Mouse (Mus musculus) gastrocnemius, adult 2 months (tissue): Measurements from ENCODE around the gene Npm1. TPM values are rescaled to one million over a fixed set of nuclear protein-coding genes. Genes with fewer than 3 reads are reported as not detected.

Experiments
- DNase-seq: peaks from one replicate; pipeline ENCODE4 v3.0.0; 2022
- H3K27ac ChIP-seq: fragments of 200-600 bp; 2 replicates; pipeline ENCODE4 v1.8.1; 2022; ENCODE audit warnings: mild to moderate bottlenecking
- H3K4me3 ChIP-seq: fragments of 200-600 bp; 2 replicates; pipeline ENCODE4 v1.8.1; 2022; ENCODE audit warnings: mild to moderate bottlenecking, moderate library complexity
- CTCF ChIP-seq: fragments of 200-600 bp; IDR thresholded peaks from 2 replicates; pipeline ENCODE4 v1.8.1; 2022; ENCODE audit warnings: antibody characterized with exemption, mild to moderate bottlenecking, moderate library complexity
- intact Hi-C: fragments of 180-260 bp; cut with DNase I; formaldehyde crosslinking; loops from one replicate; pipeline ENCODE4 v1.15.1; 2025
- total RNA-seq, 2 experiments: library from RNA; stranded (reverse); gene quantifications; 2 replicates each; pipeline ENCODE4 v1.2.3; 2021

Gene Npm1
- total RNA-seq, 2 experiments from 2014 or later, result 129 to 144 TPM

DNA sequence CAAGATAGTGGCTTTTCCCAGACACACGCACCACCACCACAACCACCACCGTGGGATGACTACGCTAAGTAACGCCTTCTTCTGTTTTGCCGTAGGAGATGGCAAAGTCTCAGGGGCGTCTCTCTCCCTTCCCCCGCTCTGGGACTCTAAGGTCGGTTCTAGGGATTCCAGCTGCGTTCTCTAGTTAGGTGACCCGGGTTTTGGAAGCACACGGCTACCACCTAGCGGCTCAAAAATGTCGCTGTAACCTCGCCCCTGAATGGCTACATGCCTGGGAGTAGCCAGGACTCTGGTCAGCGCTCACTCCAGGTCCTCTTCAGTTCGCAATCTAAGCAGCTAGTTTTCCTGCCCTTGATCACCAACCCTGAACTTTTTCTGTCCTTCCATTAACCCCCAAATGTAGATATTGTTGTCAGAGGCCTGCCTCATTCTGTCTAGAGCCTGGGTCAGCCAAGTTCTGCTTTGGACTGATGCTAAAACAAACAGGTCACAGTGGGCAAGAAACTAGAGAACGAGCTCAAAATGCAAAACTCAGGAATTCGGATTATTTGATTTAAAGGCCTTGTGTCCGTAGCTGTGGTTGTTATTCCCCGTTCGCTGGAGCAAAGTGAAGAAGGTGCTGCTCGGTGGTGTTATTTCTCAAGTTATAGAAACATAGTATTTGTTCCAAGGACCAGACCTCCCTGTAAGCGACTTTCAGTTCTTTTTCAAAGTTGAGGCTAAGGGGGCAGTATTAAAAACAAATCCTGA, 14.5 kb downstream of the Npm1 start:
- intact Hi-C loops, result loop anchor here (1.0 to 10.0 kb wide), 4 partner anchors 119 to 524 kb away; no protein-coding TSS in a partner anchor
- Histone ChIP-seq H3K4me3 (peak overlapping the region; percentile 82), H3K27ac (peak overlapping the region; percentile 70)
- peak; percentile 93 for TF ChIP-seq CTCF
- DNase-seq, result peak; percentile 80

GRCm38 (mm10) chr11:33147572-33148337, 15.3 kb downstream of the Npm1 start:
- DNase-seq, result peak; percentile 76
- H3K4me3 ChIP-seq, result peak overlapping the region; percentile 82

DNA sequence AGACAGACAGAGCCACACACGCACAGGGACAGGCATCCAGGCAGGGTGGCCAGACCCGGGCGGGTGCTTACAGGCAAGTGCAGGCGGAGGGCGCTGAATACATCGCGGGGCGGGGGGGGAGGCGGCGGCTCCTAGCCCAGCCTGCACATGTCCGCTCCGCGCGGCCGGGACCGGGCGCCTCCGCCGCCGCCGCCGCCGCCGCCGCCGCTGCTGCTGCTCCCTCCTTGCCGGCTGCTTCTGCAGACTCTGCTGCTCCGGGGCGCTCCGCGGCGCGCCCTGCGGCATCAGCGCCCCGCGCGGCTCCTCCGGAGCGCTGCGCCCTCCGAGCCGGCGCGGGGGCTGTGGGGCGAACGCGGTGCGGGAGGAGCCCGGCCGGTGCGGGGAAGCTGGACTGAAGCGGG, 15.8 kb downstream of the Npm1 start, which contains the start of gene Fgf18:
Gene Fgf18, minus strand, starts transcription at position 230 of the 401 bp plus-strand sequence.
- peak; percentile 29; the same call in 1 of the 2 replicates for TF ChIP-seq CTCF
- DNase-seq, result peak; percentile 63
- H3K27ac ChIP-seq, result peak within 1 kb of the TSS; percentile 70
- peak within 1 kb of the TSS; percentile 82 for H3K4me3 ChIP-seq
- intact Hi-C loops, result loop anchor here (10.0 kb wide), 1 partner anchor 522 kb away; no protein-coding TSS in a partner anchor

More at GRCm38 (mm10) chr11:33147572-33148337, 15.3 kb downstream of the Npm1 start:
- intact Hi-C loops, result loop anchor here (1.0 to 10.0 kb wide), 4 partner anchors 118 to 523 kb away; no protein-coding TSS in a partner anchor
- no peak for TF ChIP-seq CTCF
- peak overlapping the region; percentile 70 for H3K27ac ChIP-seq

GRCm38 (mm10) chr11:33146651-33147131, 16.3 kb downstream of the Npm1 start:
- Histone ChIP-seq H3K4me3 (peak overlapping the region; percentile 82), H3K27ac (peak overlapping the region; percentile 64)
- DNase-seq, result peak; percentile 64
- TF ChIP-seq CTCF, result no peak
- intact Hi-C loops, result loop anchor here (10.0 kb wide), 1 partner anchor 522 kb away; no protein-coding TSS in a partner anchor

GRCm38 (mm10) chr11:33146143-33146497, 16.9 kb downstream of the Npm1 start:
- no peak for TF ChIP-seq CTCF
- peak; percentile 89 for DNase-seq
- H3K4me3 ChIP-seq, result peak overlapping the region; percentile 43
- intact Hi-C loops, result loop anchor here (10.0 kb wide), 1 partner anchor 521 kb away; no protein-coding TSS in a partner anchor
- no peak overlapping the region for H3K27ac ChIP-seq

DNA sequence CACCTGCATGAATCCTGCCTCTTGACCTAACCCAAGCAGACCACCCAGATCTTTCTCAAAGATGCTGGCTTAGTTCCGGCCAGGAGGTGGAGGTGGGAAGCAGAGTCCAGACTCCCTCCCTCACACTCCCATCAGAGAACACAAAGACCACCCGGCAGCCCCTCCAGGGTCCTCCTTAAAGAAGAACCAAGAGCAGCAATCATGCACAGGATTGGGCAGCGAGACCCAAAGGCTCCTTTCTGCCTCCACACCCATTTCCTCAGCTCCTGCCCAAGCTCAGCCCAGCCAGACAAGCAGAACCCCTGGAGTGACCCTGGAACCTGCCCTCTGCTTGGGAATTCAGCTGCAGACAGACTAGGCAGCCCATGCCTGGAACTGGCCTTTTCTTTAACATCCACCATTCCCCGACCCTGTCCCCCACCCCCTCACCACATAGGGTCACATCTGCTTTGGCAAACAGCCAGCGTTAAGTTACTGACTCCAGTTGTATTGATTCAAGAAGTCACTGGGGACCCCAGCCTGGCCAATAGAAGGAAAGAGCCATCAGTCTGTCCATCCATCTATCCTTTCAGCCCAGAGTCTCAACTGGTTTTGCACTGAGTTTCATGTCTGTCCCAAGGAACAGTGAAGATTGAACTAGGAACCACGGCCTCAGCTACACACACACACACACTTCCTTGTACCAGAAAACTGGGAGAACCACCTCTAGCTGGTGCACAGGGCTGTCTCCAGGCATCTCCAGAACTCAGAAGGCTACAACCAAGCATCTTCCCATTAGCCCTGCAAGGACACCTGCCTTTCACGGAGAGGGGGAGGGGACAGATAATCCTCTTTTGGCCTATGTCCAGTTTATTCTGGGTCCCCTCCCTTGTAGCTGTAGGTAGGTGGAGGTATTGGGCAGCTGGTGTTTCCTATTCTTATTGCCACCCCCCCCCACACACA, 17.5 kb downstream of the Npm1 start:
- DNase-seq, result no peak
- Histone ChIP-seq H3K4me3 (peak overlapping the region; percentile 41), H3K27ac (no peak overlapping the region)
- TF ChIP-seq CTCF, result no peak
- intact Hi-C loops, result loop anchor here (10.0 kb wide), 1 partner anchor 521 kb away; no protein-coding TSS in a partner anchor

GRCm38 (mm10) chr11:33143906-33144305, 19.1 kb downstream of the Npm1 start:
- intact Hi-C loops, result loop anchor here (10.0 kb wide), 1 partner anchor 519 kb away; no protein-coding TSS in a partner anchor
- Histone ChIP-seq H3K4me3 (no peak overlapping the region), H3K27ac (no peak overlapping the region)
- TF ChIP-seq CTCF, result no peak
- no peak for DNase-seq

DNA sequence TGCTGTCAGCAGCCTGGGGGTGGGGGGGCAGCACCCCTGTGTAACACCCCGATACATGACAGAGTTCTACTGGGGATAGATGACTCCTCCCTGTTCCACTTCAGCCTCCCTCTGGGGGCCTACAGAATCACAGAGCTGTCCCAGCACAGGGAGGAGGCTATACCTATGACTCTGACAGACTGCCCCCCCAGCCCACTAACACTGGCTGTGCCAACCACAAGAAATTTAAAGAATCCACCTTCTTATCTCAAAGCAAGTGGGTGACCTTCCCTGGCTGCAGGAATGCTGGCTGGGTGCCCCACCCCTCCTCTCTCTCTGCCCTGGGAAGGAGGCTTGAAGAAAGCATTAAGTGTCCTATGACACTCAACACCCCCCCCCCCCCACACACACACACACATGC, 20.2 kb downstream of the Npm1 start:
- DNase-seq, result no peak
- TF ChIP-seq CTCF, result no peak
- intact Hi-C loops, result loop anchor here (10.0 kb wide), 1 partner anchor 518 kb away; no protein-coding TSS in a partner anchor
- Histone ChIP-seq H3K4me3 (no peak overlapping the region), H3K27ac (no peak overlapping the region)

GRCm38 (mm10) chr11:33140111-33140460, 22.9 kb downstream of the Npm1 start:
- no peak for DNase-seq
- TF ChIP-seq CTCF, result no peak
- intact Hi-C loops, result loop anchor here (10.0 kb wide), 1 partner anchor 515 kb away; no protein-coding TSS in a partner anchor
- Histone ChIP-seq H3K27ac (no peak overlapping the region), H3K4me3 (no peak overlapping the region)

GRCm38 (mm10) chr11:33139458-33140110, 23.4 kb downstream of the Npm1 start:
- intact Hi-C loops, result loop anchor here (10.0 kb wide), 1 partner anchor 515 kb away; no protein-coding TSS in a partner anchor
- no peak overlapping the region for H3K4me3 ChIP-seq
- DNase-seq, result no peak
- TF ChIP-seq CTCF, result no peak
- H3K27ac ChIP-seq, result no peak overlapping the region

- intact Hi-C loops, result no loop called here
- H3K4me3 ChIP-seq, result no peak overlapping the region
- no peak overlapping the region for H3K27ac ChIP-seq
- no peak for TF ChIP-seq CTCF
- DNase-seq, result no peak
Measured at GRCm38 (mm10) chr11:33138686-33139085, 24.3 kb downstream of the Npm1 start.
